Mouse (Mus musculus) lung, adult 18-20 months (tissue): ENCODE measurements around the gene E4f1.
"Not testable (repeated sequence)": the region's sequence is repeated elsewhere in the genome, so short reads cannot be mapped to it uniquely, and the experiment has no call there.

Experiments used
- DNase-seq, 2 experiments: peaks; one replicate each; pipeline ENCODE4 v3.0.0; 2022; ENCODE audit warnings: mixed read lengths in 2 of 2

The E4f1 gene

GRCm38 (mm10) chr17:24455523-24456206 lies 14.4 kb downstream of the E4f1 start:
- not testable (repeated sequence) for DNase-seq

DNA sequence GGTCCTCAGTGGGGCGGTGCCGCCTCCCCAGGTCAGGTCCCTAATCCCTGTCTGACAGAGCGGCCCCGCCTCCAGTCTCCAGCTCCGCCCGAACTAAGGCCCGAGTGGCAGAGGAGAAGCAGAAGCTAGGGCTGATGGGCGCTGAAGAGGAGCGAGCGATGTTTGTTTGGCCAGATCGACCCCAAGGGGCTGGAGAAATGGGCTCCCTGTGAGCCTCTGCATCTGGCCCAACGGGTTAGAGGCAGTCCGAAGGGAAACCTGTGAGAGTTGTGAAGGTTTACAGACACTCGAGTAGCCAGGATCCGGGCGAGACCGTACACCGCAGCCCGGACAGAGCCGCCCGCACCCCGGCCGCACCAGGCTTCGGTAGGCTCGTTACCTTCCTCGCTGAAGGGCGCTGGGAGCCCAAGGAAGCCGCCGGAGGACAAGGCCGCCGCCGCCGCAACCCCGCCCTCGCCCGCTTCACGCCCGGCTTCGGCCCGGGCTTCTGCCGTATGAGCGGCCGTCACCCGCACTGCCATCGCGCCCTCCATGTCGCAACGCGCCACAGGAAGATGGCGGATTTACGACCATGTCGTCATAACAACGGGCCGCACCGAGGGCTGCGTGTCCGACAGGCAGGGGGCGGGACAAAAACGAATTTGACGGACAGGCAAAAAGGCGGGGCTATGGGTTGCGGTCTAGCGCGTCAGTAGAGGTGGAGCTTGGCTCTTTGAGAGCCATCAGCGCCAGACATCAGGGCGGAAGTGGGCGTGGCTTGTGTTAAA lies 15.2 kb downstream of the E4f1 start:
- peak; percentile 99 to 100 for DNase-seq

DNA sequence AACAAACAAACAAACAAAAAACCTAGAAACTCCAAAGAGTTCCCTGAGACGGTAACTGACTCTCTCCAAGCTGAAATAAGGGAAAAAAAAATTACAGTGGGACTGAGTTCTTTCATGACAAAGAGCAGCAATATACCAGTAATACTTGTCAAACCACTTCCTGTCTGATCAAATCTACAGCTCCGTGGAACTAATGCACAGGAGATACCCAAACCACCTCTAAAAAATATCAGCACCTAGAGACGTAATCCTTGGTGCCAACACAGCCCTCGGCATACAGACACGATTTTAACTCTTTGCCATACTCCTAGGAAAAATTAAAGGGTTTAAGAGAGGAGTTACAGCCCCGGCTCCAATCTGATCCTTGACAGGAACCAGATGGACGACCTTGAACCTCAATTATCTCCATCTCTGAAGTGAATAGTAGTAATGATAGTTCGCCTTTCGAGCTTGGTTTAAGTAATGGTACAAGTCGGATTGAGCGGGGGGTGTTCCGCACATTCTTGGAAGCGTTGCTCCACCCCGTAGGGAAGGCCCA lies 15.8 kb downstream of the E4f1 start:
- DNase-seq, result no peak

GRCm38 (mm10) chr17:24453372-24453771 lies 16.7 kb downstream of the E4f1 start:
- no peak for DNase-seq

DNA sequence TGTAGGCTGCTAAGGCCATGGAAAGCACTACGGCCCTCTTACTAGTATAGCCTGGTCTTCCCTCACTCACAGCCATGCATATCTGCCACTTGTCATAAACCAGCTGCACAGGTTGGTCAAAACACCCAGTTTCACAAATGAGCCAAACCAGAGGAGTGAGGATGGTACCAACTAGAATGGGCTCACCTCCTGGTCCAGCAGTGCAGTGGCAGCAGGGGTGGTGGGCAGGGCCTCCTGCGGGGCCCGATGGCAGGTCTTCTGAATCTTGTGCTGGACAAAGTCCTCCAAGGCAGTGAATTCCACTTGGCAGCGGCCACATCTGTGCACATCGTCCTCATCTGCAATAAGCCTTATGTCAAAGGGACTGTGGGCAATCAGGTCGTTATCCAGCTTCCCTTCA lies 18.9 kb downstream of the E4f1 start:
- DNase-seq, result no peak

- no peak for DNase-seq
These were observed 20.6 kb downstream of the E4f1 start for GRCm38 (mm10) chr17:24449507-24449906.

GRCm38 (mm10) chr17:24446590-24446989 lies 23.5 kb downstream of the E4f1 start:
- no peak for DNase-seq

DNA sequence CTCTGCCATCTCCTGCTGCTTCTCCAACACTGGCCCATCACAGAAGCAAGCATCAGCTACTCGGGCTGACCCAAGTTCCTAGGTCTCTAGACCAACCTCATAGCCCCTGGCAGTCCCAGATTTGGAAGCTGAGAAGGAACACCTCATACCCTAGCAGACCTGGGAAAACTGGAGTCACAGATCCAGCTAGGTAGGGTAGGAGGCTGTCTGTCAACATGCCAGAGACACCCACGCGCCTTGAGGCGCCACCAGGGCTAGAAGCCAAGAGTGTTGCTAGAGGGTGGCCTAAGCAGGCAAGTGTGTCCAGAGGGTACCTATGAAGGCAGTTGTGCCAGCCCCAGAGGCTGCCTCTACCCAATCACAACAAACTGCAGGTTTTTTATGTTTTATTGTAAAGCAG lies 26.7 kb downstream of the E4f1 start:
- DNase-seq, result no peak

- DNase-seq, result no peak
These were observed 27.4 kb downstream of the E4f1 start, which contains the start of gene Dnase1l2 for GRCm38 (mm10) chr17:24442632-24443155. TSS of gene Dnase1l2 (minus strand) at chr17:24443105.

GRCm38 (mm10) chr17:24442107-24442506 lies 28.0 kb downstream of the E4f1 start:
- DNase-seq, result peak in 1 of 2 experiments; percentile 25

GRCm38 (mm10) chr17:24441148-24441547 lies 29.0 kb downstream of the E4f1 start:
- DNase-seq, result no peak

DNA sequence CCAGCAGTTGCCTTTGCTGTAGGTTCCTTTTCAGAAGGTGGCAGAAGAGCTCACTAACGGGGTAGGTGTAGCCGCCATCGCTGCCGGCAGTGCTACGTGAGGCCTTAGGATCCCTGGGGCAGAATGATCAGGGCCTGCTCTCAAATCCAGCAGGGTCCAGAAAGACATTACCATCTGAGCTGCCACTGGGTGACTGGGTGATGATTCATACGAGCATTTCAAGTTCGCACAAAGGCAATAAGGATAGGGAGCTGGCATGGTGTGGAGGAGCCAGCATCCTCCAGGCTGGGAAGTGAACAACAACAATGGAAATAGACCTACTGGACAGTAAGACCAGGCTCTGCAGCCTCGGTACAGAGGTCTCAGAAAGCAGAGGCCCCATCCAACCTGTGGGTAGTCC lies 29.7 kb downstream of the E4f1 start:
- DNase-seq, result no peak

DNA sequence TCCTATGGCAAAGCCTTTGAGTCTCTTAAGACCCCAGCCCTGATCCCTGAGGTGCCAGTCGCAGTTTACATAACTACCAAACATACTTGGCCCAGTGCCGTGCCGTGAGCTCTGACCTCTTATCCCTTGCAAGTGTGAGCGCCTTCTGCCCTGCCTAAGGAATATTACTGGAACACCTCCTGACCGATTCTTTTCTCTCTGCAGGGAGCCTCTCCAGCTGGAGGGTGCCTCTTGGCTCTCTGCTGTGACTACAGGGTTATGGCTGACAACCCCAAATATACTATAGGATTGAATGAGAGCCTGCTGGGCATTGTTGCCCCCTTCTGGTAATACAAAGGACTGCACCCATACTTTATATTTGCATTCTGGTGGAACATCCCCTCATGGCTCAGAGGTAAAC lies 33.1 kb downstream of the E4f1 start:
- no peak for DNase-seq

DNA sequence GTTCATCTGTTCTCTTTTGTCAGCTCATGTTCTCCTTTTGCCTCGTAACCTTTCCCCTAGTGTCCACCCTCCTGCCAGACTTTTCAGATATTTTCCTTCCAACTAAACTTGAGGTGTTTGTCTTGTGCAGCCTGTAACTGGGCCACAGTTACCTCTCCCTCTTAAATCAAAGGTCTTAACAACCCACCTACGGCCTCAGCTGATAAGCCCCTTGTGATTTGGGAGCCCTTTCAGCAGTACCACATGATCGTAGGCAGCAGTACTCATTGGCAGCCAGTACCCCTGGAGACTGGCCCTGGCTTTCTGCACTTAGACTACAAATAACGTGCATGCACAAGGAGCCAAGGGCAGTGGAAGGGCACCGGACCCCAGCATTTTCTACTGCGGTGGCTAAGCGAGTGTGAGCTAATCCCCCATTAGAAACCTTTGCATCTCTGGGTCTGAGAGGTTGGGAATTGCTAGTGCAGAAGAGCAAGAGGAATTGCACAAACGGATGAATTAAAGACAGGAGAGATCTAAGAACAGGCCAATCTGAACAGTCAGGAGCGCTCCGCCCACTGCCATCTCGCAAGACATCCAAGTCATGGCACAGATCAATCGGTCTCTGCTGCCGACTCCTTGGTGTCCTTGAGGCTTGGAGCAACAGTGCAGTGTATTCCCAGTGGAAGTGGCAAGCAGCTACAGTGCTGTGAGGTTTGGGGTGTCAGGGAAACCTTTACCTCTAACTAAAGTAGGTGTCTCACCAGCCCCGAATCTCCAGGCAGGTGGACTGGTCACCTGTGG lies 40.7 kb downstream of the E4f1 start:
- no peak for DNase-seq

- no peak for DNase-seq
These were observed 42.9 kb downstream of the E4f1 start for GRCm38 (mm10) chr17:24427170-24427557.

DNA sequence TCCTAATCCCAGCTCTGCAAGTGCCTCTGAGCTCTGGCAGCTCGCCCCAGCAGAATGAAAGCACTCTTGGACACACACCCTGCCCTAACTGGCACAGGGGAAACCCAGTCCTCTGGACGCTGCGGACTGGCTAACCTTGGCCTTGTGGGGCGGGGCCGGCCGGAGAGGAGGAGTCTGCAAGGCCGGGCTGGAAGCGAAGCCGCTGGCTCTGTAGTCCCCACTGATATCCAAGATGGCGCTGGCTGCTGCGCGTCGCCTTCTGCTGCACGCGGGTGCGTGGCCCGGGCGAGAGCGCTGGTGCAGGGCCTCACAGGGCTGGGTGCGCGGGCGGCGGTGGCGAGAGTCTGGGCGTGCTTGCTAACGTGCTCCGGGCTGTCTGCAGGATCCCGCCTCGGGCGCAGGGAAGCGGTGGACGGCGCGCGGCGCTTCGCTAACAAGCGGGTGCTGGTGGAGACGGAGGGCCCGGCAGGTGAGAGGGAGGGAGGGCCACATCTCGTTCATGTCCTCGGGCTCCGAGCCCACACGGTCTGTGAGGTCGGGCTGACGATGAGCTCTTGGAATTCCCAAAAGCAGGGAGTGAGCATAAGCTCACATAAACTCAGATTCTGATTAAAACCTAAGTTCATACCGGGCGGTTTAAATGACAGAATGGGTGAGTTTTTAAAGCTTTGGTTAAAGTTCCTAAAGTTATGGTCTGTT lies 43.5 kb downstream of the E4f1 start, which contains the start of gene Eci1:
Gene Eci1, plus strand, starts transcription at position 171 of the 699 bp plus-strand sequence.
- peak; percentile 98 to 99 for DNase-seq

- DNase-seq, result no peak
These were observed 44.2 kb downstream of the E4f1 start for GRCm38 (mm10) chr17:24425905-24426304.

DNA sequence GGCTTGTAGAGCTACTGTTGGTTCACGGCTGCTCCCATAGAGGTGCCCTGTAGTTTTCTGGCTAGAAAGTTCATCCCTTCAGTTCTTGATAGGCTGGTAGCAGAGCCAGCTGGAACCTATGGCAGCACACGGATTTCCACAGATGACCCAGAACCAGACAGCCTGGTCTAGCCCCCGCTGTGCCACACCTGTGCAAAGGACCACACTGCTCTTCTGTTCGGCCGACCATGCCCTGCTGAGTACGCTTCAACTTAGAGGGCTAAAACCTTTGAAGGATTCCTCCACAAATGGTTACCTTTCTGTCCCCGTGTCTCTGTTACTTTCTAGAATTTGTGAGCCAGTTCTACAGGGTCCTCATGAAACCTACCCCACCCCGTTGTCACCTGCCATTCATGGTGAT lies 44.8 kb downstream of the E4f1 start:
- DNase-seq, result not testable (repeated sequence)

DNA sequence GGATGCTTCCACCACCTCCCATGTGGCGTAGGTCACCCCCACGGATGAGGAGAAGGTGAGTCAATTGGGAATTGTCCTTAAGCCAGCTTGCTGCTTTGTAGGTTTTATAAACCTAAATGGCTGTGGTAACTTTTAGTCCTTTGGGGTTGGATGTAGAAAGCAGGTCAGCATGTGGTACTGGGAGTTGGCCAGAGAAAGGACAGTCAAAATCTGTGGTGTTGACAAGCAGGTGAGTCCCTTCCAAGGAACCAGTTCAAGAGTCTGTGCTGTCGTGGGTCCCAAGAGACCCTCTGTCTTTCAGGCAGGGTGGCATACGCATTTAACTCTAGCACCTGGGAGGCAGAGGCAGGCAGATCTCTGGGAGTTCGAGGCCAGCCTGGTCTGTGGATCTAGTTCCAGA lies 45.6 kb downstream of the E4f1 start:
- no peak for DNase-seq

DNA sequence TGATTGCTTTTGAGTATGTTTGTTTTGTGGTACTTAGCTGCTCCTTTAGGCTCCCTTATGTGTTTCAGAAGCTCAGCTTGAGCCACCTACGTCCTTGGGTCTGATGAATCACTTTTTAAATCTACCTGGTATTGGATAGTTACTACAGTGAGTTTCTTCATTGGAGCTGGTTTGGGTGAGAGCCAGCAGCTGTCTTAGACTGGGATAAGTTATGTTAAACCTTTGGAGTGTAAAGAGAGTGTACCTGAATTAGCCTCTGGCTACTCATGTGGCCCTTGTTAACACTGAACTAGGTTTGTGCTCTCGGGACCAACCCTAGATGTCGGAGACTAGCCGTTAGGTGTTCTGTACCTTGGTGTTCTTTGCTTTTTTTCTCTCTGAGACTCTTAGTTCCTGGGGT lies 47.0 kb downstream of the E4f1 start:
- no peak for DNase-seq

DNA sequence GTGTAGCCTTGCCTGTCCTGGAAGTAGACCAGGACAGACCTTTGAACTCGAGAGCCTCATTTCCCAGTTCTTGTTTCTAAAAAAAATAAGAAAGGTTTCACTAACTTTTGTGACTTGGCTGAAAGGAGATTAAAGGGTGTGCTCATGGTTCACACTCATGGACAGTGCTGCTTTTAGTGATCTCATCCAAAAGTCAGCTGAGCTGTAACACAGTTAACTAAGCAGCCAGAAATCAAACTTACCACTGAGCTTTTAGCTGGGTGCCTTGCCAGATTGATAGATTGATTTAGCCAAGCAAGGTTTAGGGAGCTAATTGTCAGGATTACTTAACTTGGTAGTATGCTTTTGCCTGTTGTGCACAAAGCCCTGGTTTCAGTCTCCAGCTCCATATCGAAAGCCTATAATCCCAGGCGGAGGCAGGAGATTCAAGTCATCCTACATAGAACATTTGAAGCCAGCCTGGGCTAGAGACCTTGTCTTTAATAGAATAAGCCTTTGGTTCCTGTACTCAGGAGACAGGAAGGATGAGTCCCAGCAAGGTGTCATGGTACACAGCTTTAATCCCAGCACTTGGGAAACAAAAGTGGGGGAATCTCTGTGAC lies 54.0 kb downstream of the E4f1 start:
- DNase-seq, result no peak

- DNase-seq, result no peak
These were observed 55.1 kb downstream of the E4f1 start for GRCm38 (mm10) chr17:24415011-24415410.
